15 mouse cellular contexts compared by ENCODE assay signal in genomic region chr12:4211174-4211573, GRCm38 (mm10). TPM values are rescaled to one million over a fixed set of nuclear protein-coding genes. Genes with fewer than 3 reads are reported as not detected.
DNase-seq lines count a peak whose midpoint lies in the region; ATAC-seq and TF ChIP-seq lines count a peak whose summit lies in the region.
"Had no signal": no experiment of that assay in that cellular context is flagged by ENCODE, and none has a peak within 500 bp of the region (broad histone marks: within the 10 kb centered on the region; RNA-seq: fewer than 3 reads in every experiment).

No protein-coding gene starts in this region.

- H3K4me3 ChIP-seq in liver, adult 2 months (ENCODE audit: insufficient read depth, low read depth, low read length), result no peak overlapping the region
- no peak overlapping the region for H3K4me3 ChIP-seq in liver, embryonic 11.5 days (ENCODE audit: low read depth, low read length)
- H3K4me3 ChIP-seq in kidney, postnatal 0 days (replicated peaks; ENCODE audit: low read depth, low read length), result no peak overlapping the region
- H3K4me3 ChIP-seq: embryonic facial prominence, embryonic 10.5 days; heart, embryonic 13.5 days; limb, embryonic 15.5 days; myocyte had no signal

- H3K4me2 ChIP-seq in liver, embryonic 11.5 days, result no peak overlapping the region
- no peak overlapping the region for H3K4me2 ChIP-seq in kidney, postnatal 0 days (ENCODE audit: low read length)
- H3K4me2 ChIP-seq: heart, embryonic 13.5 days; limb, embryonic 15.5 days had no signal

- H3K36me3 ChIP-seq in liver, adult 2 months (ENCODE audit: control insufficient read depth, insufficient read depth, low read length), result peaks cover 6% of the 10 kb centered on the region
- peaks cover 27% of the 10 kb centered on the region; the same call in 1 of the 2 replicates for H3K36me3 ChIP-seq in liver, embryonic 11.5 days (ENCODE audit: control insufficient read depth, insufficient read depth, low read length)
- peaks cover 12% of the 10 kb centered on the region for H3K36me3 ChIP-seq in kidney, postnatal 0 days (ENCODE audit: insufficient read depth, low read length)

- intact Hi-C loops in left cerebral cortex, postnatal 36 days (cut with DNase I), result no loop called here

- no peak for ATAC-seq in liver, embryonic 11.5 days (replicated peaks; ENCODE audit: low FRiP score)
- peak; percentile 74 for ATAC-seq in kidney, postnatal 0 days (replicated peaks; ENCODE audit: low FRiP score, low read depth)
- ATAC-seq: forebrain, embryonic 16.5 days had no signal

- H3K79me2 ChIP-seq in liver, adult 2 months (ENCODE audit: control insufficient read depth, insufficient read depth, low read length), result no peaks in the 10 kb centered on the region

- WGBS in liver, adult 2 months, result 85% methylated on average over 9 of the region's 9 CpGs
- 83% methylated on average over 9 of the region's 9 CpGs for WGBS in liver, embryonic 11.5 days
- 53% methylated on average over 9 of the region's 9 CpGs for WGBS in kidney, postnatal 0 days

- TF ChIP-seq POLR2A in liver, adult 2 months (IDR thresholded peaks at IDR 0.05; ENCODE audit: extremely low read depth, insufficient read depth, low read length), result no peak

- no peaks in the 10 kb centered on the region for H3K4me1 ChIP-seq in liver, adult 2 months (ENCODE audit: control insufficient read depth, insufficient read depth, low read length)
- H3K4me1 ChIP-seq in liver, embryonic 11.5 days (replicated peaks; ENCODE audit: control insufficient read depth, insufficient read depth, low read length), result no peaks in the 10 kb centered on the region
- no peaks in the 10 kb centered on the region for H3K4me1 ChIP-seq in kidney, postnatal 0 days (replicated peaks; ENCODE audit: insufficient read depth, low read length)
- H3K4me1 ChIP-seq: limb, embryonic 15.5 days had no signal

- no peak overlapping the region for H3K9ac ChIP-seq in liver, adult 2 months (ENCODE audit: low read depth, low read length)
- H3K9ac ChIP-seq in liver, embryonic 11.5 days (ENCODE audit: low read depth, low read length), result no peak overlapping the region
- no peak overlapping the region for H3K9ac ChIP-seq in kidney, postnatal 0 days (ENCODE audit: low read depth, low read length)
- H3K9ac ChIP-seq: heart, embryonic 13.5 days; limb, embryonic 15.5 days had no signal

- DNase-seq in liver, adult 2 months (ENCODE audit: extremely low read depth, low read depth, low spot score), result peak; percentile 43
- DNase-seq in liver, embryonic 11.5 days (ENCODE audit: low spot score), result no peak
- DNase-seq in ZHBTc4 (ENCODE audit: low read depth, low spot score), result peak; percentile 70
- DNase-seq in kidney, postnatal 0 days (ENCODE audit: low spot score), result no peak
- DNase-seq in spleen, adult 18-20 months, result peak; percentile 34 to 46
- DNase-seq in left cerebral cortex, postnatal 36 days (ENCODE audit: low spot score in 2 of 2), result no peak
- no peak for DNase-seq in frontal cortex, postnatal 14 days (ENCODE audit: low spot score in 2 of 2)
- DNase-seq: adrenal gland, adult 8-10 months; cerebellum, adult 2 months; layer of hippocampus, postnatal 36 days had no signal

- no peaks in the 10 kb centered on the region for H3K27me3 ChIP-seq in liver, adult 2 months (ENCODE audit: control insufficient read depth, insufficient read depth, low read length)
- no peaks in the 10 kb centered on the region for H3K27me3 ChIP-seq in liver, embryonic 11.5 days (replicated peaks; ENCODE audit: control insufficient read depth, insufficient read depth, low read length)
- H3K27me3 ChIP-seq in kidney, postnatal 0 days (ENCODE audit: insufficient read depth, low read length), result no peaks in the 10 kb centered on the region
- H3K27me3 ChIP-seq: heart, embryonic 13.5 days; limb, embryonic 15.5 days had no signal

- no peaks in the 10 kb centered on the region for H3K9me3 ChIP-seq in liver, embryonic 11.5 days (ENCODE audit: control insufficient read depth, low read length)
- H3K9me3 ChIP-seq in kidney, postnatal 0 days (replicated peaks; ENCODE audit: low read length), result no peaks in the 10 kb centered on the region
- H3K9me3 ChIP-seq: embryonic facial prominence, embryonic 10.5 days; heart, embryonic 13.5 days; limb, embryonic 15.5 days had no signal

- TF ChIP-seq CTCF in liver, adult 2 months (IDR thresholded peaks at IDR 0.05; ENCODE audit: low read depth, low read length), result 0 out of 2 replicates have a peak, but pooled peaks have one; percentile 32
- peak; percentile 62 for TF ChIP-seq CTCF in kidney, postnatal 0 days (IDR thresholded peaks at IDR 0.05; ENCODE audit: low read depth)

- H3K27ac ChIP-seq in liver, adult 2 months (replicated peaks; ENCODE audit: insufficient read depth, low read depth, low read length), result no peak overlapping the region
- no peak overlapping the region for H3K27ac ChIP-seq in liver, embryonic 11.5 days (ENCODE audit: low read depth, low read length)
- no peak overlapping the region for H3K27ac ChIP-seq in kidney, postnatal 0 days
- H3K27ac ChIP-seq: embryonic facial prominence, embryonic 10.5 days; heart, embryonic 13.5 days; limb, embryonic 15.5 days had no signal

RNA-seq across cellular contexts. Expression of gene Ptrhd1, which starts 22.7 kb away (rescaled TPM):
- 1.8 and 1.9 TPM in 2 replicates for total RNA-seq in liver, adult 2 months (2014; rRNA removed)
- 2.1 and 2.3 TPM in 2 replicates for polyA plus RNA-seq in liver, adult 2 months (2012; rRNA removed)
- 5.5 and 6.0 TPM in 2 replicates for polyA plus RNA-seq in liver, embryonic 11.5 days (2014; fragmentation: Nextera tagmentation; extraction: Ambion mirVana)
- polyA plus RNA-seq in kidney, postnatal 0 days (2015; fragmentation: Nextera tagmentation; extraction: Ambion mirVana), result 7.4 and 8.1 TPM in 2 replicates
- total RNA-seq in left cerebral cortex, postnatal 36 days (2021), result 1 to 10 TPM; 8.7 to 9.2 TPM

RNA-seq across cellular contexts. Expression of gene Cenpo, which starts 22.9 kb away (rescaled TPM):
- total RNA-seq in liver, adult 2 months (2014; rRNA removed), result 2.9 and 3.6 TPM in 2 replicates
- polyA plus RNA-seq in liver, adult 2 months (2012; rRNA removed), result 2.4 and 4.0 TPM in 2 replicates
- polyA plus RNA-seq in liver, embryonic 11.5 days (2014; fragmentation: Nextera tagmentation; extraction: Ambion mirVana), result 20.6 and 24.4 TPM in 2 replicates
- 7.9 and 8.8 TPM in 2 replicates for polyA plus RNA-seq in kidney, postnatal 0 days (2015; fragmentation: Nextera tagmentation; extraction: Ambion mirVana)
- total RNA-seq in left cerebral cortex, postnatal 36 days (2021), result 1 to 10 TPM; 3.8 to 4.7 TPM

Comparison
In these comparisons a context has a peak if more than half of its experiments do, and no peak if none do; other contexts are left out.
1. DNase-seq: peak in liver, adult 2 months (single experiment), ZHBTc4 (single experiment) and spleen, adult 18-20 months (2 of 2); none in liver, embryonic 11.5 days (single experiment), kidney, postnatal 0 days (single experiment), left cerebral cortex, postnatal 36 days (0 of 2) and frontal cortex, postnatal 14 days (0 of 2).